Mouse (Mus musculus): ENCODE results near the gene Vps13d. TPM values are rescaled to one million over a fixed set of nuclear protein-coding genes. Genes with fewer than 3 reads are reported as not detected.

The Vps13d gene
- total and polyA plus RNA-seq, 2 experiments from 2014 or later: 9.0 to 42.6 TPM

DNA sequence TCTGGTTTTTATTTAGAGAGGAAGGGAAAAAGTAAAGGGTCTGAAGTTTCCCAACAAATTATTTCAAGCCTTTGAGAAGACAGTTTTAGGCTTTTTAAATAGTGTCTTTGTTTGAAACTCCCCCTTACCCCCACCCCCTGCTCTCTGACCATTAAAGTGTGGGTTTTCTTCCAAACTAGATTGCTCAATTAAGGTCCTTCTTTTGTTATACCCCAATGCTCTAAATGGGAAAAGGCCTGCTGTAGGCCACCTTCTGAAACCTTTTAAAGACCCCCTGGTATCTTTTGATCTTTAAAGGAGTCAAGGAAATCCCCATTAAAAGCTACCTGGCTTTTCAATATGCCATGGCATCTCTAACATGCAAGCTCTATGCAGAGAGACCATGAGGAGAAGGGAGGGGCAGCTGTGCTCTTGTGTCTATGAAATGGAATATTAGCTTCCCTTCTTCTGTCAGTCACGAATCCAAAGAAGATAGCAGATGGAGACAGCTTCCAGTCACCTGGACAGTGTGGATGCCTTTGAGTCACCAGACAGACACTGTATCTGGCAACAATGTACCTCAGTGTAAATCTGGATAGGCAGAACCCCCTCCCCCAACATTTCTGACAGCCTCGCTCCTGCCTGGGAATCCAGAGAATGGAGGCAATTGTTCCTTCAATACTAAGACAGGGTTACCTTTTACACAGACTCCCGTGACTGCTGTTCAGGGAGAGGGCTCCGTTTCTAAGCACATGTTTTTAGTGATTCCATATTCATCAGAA, 143.4 kb downstream of the Vps13d start:
- Histone ChIP-seq H3K27me3 (ENCODE audit: control insufficient read depth, insufficient read depth, low read length) (no peaks in the 10 kb centered on the region), H3K27ac (ENCODE audit: low read depth) (0 out of 2 replicates have a peak overlapping the region, but pooled peaks have one; percentile 5), H3K4me2 (ENCODE audit: low read depth, low read length) (no peak overlapping the region), H3K9ac (replicated peaks; ENCODE audit: low read depth, low read length) (no peak overlapping the region), H3K4me3 (ENCODE audit: low read depth, low read length) (no peak overlapping the region), H3K36me3 (replicated peaks; ENCODE audit: control insufficient read depth, insufficient read depth, low read length) (peaks cover 76% of the 10 kb centered on the region), H3K4me1 (ENCODE audit: control insufficient read depth, insufficient read depth) (peaks cover 23% of the 10 kb centered on the region), H3K9me3 (replicated peaks; ENCODE audit: control insufficient read depth, low read length) (no peaks in the 10 kb centered on the region)
- DNase-seq (ENCODE audit: low spot score) (no peak), ATAC-seq (ENCODE audit: insufficient read depth, low read depth) (no peak)
- no peak for TF ChIP-seq CTCF (IDR thresholded peaks at IDR 0.05; ENCODE audit: low read depth)
- no peak for TF ChIP-seq EP300 (IDR thresholded peaks at IDR 0.05; ENCODE audit: low read depth)
- WGBS: 75% methylated on average over 4 of the region's 4 CpGs

- peak; percentile 62 for ATAC-seq (ENCODE audit: insufficient read depth, low read depth)
- 0 out of 2 replicates have a peak overlapping the region, but pooled peaks have one; percentile 5 for H3K27ac ChIP-seq (ENCODE audit: low read depth)
- WGBS: 36% methylated on average over 8 of the region's 8 CpGs
- no peaks in the 10 kb centered on the region for H3K27me3 ChIP-seq (ENCODE audit: control insufficient read depth, insufficient read depth, low read length)
- H3K4me3 ChIP-seq (ENCODE audit: low read depth, low read length): no peak overlapping the region
- peak; percentile 35 for DNase-seq (ENCODE audit: low spot score)
- peaks cover 23% of the 10 kb centered on the region for H3K4me1 ChIP-seq (ENCODE audit: control insufficient read depth, insufficient read depth)
- TF ChIP-seq EP300 (IDR thresholded peaks at IDR 0.05; ENCODE audit: low read depth) (no peak), CTCF (IDR thresholded peaks at IDR 0.05; ENCODE audit: low read depth) (peak; percentile 63)
- H3K4me2 ChIP-seq (ENCODE audit: low read depth, low read length): no peak overlapping the region
- H3K9ac ChIP-seq (replicated peaks; ENCODE audit: low read depth, low read length): no peak overlapping the region
- H3K9me3 ChIP-seq (replicated peaks; ENCODE audit: control insufficient read depth, low read length): no peaks in the 10 kb centered on the region
- peaks cover 75% of the 10 kb centered on the region for H3K36me3 ChIP-seq (replicated peaks; ENCODE audit: control insufficient read depth, insufficient read depth, low read length)
These were observed 144.1 kb downstream of the Vps13d start for GRCm38 (mm10) chr4:145050518-145051208.

GRCm38 (mm10) chr4:145047964-145048363, 146.8 kb downstream of the Vps13d start:
- WGBS: 65% methylated on average over 5 of the region's 5 CpGs
- no peaks in the 10 kb centered on the region for H3K27me3 ChIP-seq (ENCODE audit: control insufficient read depth, insufficient read depth, low read length)
- no peak for ATAC-seq (ENCODE audit: insufficient read depth, low read depth)
- TF ChIP-seq CTCF (IDR thresholded peaks at IDR 0.05; ENCODE audit: low read depth) (no peak), EP300 (IDR thresholded peaks at IDR 0.05; ENCODE audit: low read depth) (no peak)
- H3K36me3 ChIP-seq (replicated peaks; ENCODE audit: control insufficient read depth, insufficient read depth, low read length): peaks cover 72% of the 10 kb centered on the region
- H3K4me3 ChIP-seq (ENCODE audit: low read depth, low read length): no peak overlapping the region
- peaks cover 20% of the 10 kb centered on the region for H3K4me1 ChIP-seq (ENCODE audit: control insufficient read depth, insufficient read depth)
- H3K27ac ChIP-seq (ENCODE audit: low read depth): no peak overlapping the region
- DNase-seq (ENCODE audit: low spot score): no peak
- no peaks in the 10 kb centered on the region for H3K9me3 ChIP-seq (replicated peaks; ENCODE audit: control insufficient read depth, low read length)
- no peak overlapping the region for H3K9ac ChIP-seq (replicated peaks; ENCODE audit: low read depth, low read length)
- no peak overlapping the region for H3K4me2 ChIP-seq (ENCODE audit: low read depth, low read length)

DNA sequence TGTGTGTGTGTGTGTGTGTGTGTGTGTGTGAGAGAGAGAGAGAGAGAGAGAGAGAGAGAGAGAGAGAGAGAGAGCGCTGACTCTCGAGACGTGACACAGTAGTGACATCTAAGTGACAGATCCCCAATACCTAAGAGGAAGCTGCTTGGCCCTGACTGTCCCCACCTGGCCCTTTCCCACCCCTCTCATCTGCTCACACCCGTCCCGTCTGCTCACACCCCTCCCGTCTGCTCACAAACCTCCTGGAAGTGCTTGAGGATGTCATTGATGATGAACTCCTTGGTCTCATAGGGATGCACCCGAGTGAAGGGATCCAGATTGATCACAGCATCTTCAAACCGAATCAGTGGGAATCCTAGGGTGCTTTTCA, 148.8 kb downstream of the Vps13d start:
- H3K9ac ChIP-seq (replicated peaks; ENCODE audit: low read depth, low read length): no peak overlapping the region
- no peak overlapping the region for H3K4me2 ChIP-seq (ENCODE audit: low read depth, low read length)
- DNase-seq (ENCODE audit: low spot score): no peak
- H3K27ac ChIP-seq (ENCODE audit: low read depth): no peak overlapping the region
- H3K4me1 ChIP-seq (ENCODE audit: control insufficient read depth, insufficient read depth): peaks cover 13% of the 10 kb centered on the region; the same call in 1 of the 2 replicates
- no peaks in the 10 kb centered on the region for H3K27me3 ChIP-seq (ENCODE audit: control insufficient read depth, insufficient read depth, low read length)
- TF ChIP-seq CTCF (IDR thresholded peaks at IDR 0.05; ENCODE audit: low read depth): no peak
- TF ChIP-seq EP300 (IDR thresholded peaks at IDR 0.05; ENCODE audit: low read depth): no peak
- no peaks in the 10 kb centered on the region for H3K9me3 ChIP-seq (replicated peaks; ENCODE audit: control insufficient read depth, low read length)
- 79% methylated on average over 8 of the region's 8 CpGs for WGBS
- ATAC-seq (ENCODE audit: insufficient read depth, low read depth): no peak
- no peak overlapping the region for H3K4me3 ChIP-seq (ENCODE audit: low read depth, low read length)
- H3K36me3 ChIP-seq (replicated peaks; ENCODE audit: control insufficient read depth, insufficient read depth, low read length): peaks cover 66% of the 10 kb centered on the region

GRCm38 (mm10) chr4:145045312-145046031, 149.3 kb downstream of the Vps13d start:
- WGBS: 65% methylated on average over 5 of the region's 5 CpGs
- H3K9ac ChIP-seq (replicated peaks; ENCODE audit: low read depth, low read length): no peak overlapping the region
- no peak for DNase-seq (ENCODE audit: low spot score)
- peaks cover 71% of the 10 kb centered on the region for H3K36me3 ChIP-seq (replicated peaks; ENCODE audit: control insufficient read depth, insufficient read depth, low read length)
- TF ChIP-seq CTCF (IDR thresholded peaks at IDR 0.05; ENCODE audit: low read depth) (no peak), EP300 (IDR thresholded peaks at IDR 0.05; ENCODE audit: low read depth) (no peak)
- H3K4me2 ChIP-seq (ENCODE audit: low read depth, low read length): no peak overlapping the region
- no peaks in the 10 kb centered on the region for H3K27me3 ChIP-seq (ENCODE audit: control insufficient read depth, insufficient read depth, low read length)
- ATAC-seq (ENCODE audit: insufficient read depth, low read depth): no peak
- no peak overlapping the region for H3K4me3 ChIP-seq (ENCODE audit: low read depth, low read length)
- H3K4me1 ChIP-seq (ENCODE audit: control insufficient read depth, insufficient read depth): peaks cover 11% of the 10 kb centered on the region
- H3K9me3 ChIP-seq (replicated peaks; ENCODE audit: control insufficient read depth, low read length): no peaks in the 10 kb centered on the region
- H3K27ac ChIP-seq (ENCODE audit: low read depth): no peak overlapping the region
